Mouse (Mus musculus): ENCODE data around the gene G6pc. TPM values are rescaled to one million over a fixed set of nuclear protein-coding genes. Genes with fewer than 3 reads are reported as not detected.
"Not testable (repeated sequence)": the region's sequence is repeated elsewhere in the genome, so short reads cannot be mapped to it uniquely, and the experiment has no call there.

Gene G6pc
- polyA plus RNA-seq (2015; fragmentation: Nextera tagmentation; extraction: Ambion mirVana): not detected in 2 replicates

DNA sequence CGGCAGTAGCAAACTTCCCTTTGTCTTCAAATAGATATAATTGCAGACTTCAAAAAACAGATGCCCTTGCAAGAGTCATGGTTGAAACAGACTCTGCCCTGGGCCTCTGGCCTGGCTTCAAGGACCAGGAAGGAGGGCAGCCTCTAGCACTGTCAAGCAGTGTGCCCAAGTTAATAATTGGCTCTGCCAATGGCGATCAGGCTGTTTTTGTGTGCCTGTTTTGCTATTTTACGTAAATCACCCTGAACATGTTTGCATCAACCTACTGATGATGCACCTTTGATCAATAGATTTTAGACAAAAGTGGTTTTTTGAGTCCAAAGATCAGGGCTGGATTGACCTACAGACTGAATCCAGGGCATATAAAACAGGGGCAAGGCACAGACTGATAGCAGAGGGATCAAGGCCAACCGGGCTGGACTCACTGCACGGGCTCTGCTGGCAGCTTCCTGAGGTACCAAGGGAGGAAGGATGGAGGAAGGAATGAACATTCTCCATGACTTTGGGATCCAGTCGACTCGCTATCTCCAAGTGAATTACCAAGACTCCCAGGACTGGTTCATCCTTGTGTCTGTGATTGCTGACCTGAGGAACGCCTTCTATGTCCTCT lies at the start of gene G6pc:
Gene G6pc, plus strand, starts transcription at position 236 of the 610 bp plus-strand sequence.
- H3K4me1 ChIP-seq: no peaks in the 10 kb centered on the region
- H3K9me3 ChIP-seq: no peaks in the 10 kb centered on the region
- H3K4me3 ChIP-seq: no peak within 1 kb of the TSS
- no peak within 1 kb of the TSS for H3K27ac ChIP-seq
- no peaks in the 10 kb centered on the region for H3K36me3 ChIP-seq
- WGBS: 90% methylated on average over 8 of the region's 8 CpGs
- H3K27me3 ChIP-seq: no peaks in the 10 kb centered on the region
- no peak for ATAC-seq (ENCODE audit: low FRiP score, low read depth)
- H3K4me2 ChIP-seq (replicated peaks): no peak within 1 kb of the TSS
- H3K9ac ChIP-seq: no peak within 1 kb of the TSS

DNA sequence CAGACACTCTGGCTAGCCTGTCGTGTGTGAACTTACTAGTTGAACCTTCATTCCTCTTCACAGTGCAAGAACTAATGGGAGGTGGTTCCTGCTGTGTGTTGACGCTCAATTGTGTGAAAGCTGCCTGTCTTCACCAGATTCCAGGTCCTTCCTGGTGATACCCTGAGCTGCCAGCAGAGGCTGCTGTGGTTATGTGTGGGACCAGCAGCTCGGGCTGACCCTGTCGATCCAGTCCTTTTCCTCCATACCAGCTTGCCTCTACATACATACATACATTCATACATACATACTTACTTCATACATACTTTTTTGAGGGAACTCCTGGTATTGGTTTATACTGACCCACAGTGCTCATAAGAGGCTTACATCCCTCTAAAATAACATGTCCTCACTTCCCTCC lies 43.8 kb upstream of the G6pc start:
- Histone ChIP-seq H3K27me3 (no peaks in the 10 kb centered on the region), H3K27ac (no peak overlapping the region), H3K36me3 (peaks cover 77% of the 10 kb centered on the region), H3K4me3 (no peak overlapping the region), H3K9ac (no peak overlapping the region), H3K4me1 (no peaks in the 10 kb centered on the region), H3K4me2 (replicated peaks) (no peak overlapping the region), H3K9me3 (no peaks in the 10 kb centered on the region)
- peak; percentile 55; the same call in 1 of the 2 replicates for ATAC-seq (ENCODE audit: low FRiP score, low read depth)
- WGBS: 16% methylated on average over 4 of the region's 4 CpGs

DNA sequence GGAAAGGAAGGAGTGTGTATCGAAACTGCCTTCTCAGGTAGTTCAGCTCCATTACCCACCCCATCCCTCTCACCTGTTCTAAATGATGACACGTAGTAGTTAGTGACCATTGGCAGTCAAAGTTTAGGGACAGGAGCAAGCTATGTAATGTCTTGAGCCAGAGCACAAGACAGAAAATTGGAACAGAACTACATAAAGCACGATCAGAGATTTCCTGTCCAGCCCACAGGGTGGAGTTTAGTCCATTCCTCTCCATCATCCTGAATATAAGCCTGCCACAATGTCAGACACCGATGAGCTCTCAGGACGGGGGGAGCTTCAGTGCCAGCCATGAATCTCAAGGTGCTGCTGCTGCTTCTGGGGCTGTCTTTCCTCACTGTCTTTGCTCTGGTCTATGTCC lies 42.6 kb upstream of the G6pc start, which contains the start of gene Aoc2:
Gene Aoc2, plus strand, starts transcription at position 301 of the 400 bp plus-strand sequence.
- Histone ChIP-seq H3K9ac (no peak within 1 kb of the TSS), H3K4me1 (no peaks in the 10 kb centered on the region), H3K36me3 (peaks cover 67% of the 10 kb centered on the region), H3K4me3 (no peak within 1 kb of the TSS), H3K27ac (no peak within 1 kb of the TSS), H3K4me2 (replicated peaks) (no peak within 1 kb of the TSS), H3K9me3 (no peaks in the 10 kb centered on the region), H3K27me3 (no peaks in the 10 kb centered on the region)
- 88% methylated on average over 5 of the region's 5 CpGs for WGBS
- no peak for ATAC-seq (ENCODE audit: low FRiP score, low read depth)

DNA sequence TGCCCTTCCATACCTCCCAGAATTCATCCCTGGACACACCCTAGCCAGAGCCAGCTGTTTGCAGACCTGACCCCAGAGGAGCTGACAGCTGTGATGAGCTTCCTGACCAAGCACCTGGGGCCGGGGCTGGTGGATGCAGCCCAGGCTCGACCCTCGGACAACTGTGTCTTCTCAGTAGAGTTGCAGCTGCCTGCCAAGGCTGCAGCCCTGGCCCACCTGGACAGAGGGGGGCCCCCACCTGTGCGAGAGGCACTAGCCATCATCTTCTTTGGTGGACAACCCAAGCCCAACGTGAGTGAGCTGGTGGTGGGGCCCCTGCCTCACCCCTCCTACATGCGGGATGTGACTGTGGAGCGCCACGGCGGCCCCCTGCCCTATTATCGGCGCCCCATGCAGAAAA lies 42.2 kb upstream of the G6pc start:
- not testable (repeated sequence) for ATAC-seq (ENCODE audit: low FRiP score, low read depth); H3K9ac ChIP-seq; H3K4me3 ChIP-seq; H3K9me3 ChIP-seq; H3K27me3 ChIP-seq; H3K4me1 ChIP-seq; H3K4me2 ChIP-seq (replicated peaks); H3K27ac ChIP-seq
- H3K36me3 ChIP-seq: peaks cover 62% of the 10 kb centered on the region
- WGBS: 93% methylated on average over 11 of the region's 11 CpGs

DNA sequence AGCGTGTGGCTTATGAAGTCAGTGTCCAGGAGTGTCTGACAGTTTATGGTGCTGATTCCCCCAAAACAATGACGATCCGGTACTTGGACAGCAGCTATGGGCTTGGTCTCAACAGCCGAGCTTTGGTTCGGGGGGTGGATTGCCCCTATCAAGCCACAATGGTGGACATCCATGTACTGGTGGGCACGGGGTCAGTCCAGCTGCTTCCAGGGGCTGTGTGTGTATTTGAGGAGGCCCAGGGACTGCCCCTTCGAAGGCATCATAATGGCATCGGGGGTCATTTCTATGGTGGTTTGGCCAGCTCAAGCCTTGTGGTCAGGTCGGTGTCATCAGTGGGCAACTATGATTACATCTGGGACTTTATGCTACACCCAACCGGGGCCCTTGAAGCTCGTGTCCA lies 41.2 kb upstream of the G6pc start:
- Histone ChIP-seq H3K9ac (peak overlapping the region; percentile 25; the same call in 1 of the 2 replicates), H3K27ac (no peak overlapping the region), H3K4me2 (replicated peaks) (no peak overlapping the region), H3K9me3 (no peaks in the 10 kb centered on the region), H3K27me3 (no peaks in the 10 kb centered on the region), H3K36me3 (peaks cover 53% of the 10 kb centered on the region), H3K4me3 (no peak overlapping the region), H3K4me1 (no peaks in the 10 kb centered on the region)
- ATAC-seq (ENCODE audit: low FRiP score, low read depth): no peak
- WGBS: 85% methylated on average over 11 of the region's 11 CpGs

DNA sequence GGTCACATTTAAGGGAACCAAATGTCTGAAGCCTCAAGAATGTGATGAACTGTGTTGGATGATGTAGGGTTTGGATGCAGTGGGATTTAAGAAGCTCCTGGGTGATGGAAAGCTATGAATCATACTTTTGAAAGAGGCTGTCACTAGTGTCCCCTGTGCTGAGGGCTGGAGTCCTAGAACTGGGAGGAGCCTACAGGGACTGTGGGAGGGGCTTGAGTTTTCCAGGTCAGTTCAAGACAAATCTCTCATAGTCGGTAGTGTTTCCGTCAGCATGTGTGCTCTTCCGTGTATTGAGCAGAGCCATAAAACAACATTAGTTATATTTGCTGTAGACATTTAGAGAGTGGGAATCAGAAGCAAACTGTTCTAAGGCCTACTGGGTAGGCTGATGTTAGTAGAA lies 40.0 kb upstream of the G6pc start:
- Histone ChIP-seq H3K9me3 (no peaks in the 10 kb centered on the region), H3K36me3 (peaks cover 41% of the 10 kb centered on the region), H3K9ac (no peak overlapping the region), H3K4me3 (no peak overlapping the region), H3K27ac (no peak overlapping the region), H3K27me3 (no peaks in the 10 kb centered on the region), H3K4me1 (no peaks in the 10 kb centered on the region), H3K4me2 (replicated peaks) (no peak overlapping the region)
- WGBS: 53% methylated on average over 3 of the region's 3 CpGs
- no peak for ATAC-seq (ENCODE audit: low FRiP score, low read depth)

DNA sequence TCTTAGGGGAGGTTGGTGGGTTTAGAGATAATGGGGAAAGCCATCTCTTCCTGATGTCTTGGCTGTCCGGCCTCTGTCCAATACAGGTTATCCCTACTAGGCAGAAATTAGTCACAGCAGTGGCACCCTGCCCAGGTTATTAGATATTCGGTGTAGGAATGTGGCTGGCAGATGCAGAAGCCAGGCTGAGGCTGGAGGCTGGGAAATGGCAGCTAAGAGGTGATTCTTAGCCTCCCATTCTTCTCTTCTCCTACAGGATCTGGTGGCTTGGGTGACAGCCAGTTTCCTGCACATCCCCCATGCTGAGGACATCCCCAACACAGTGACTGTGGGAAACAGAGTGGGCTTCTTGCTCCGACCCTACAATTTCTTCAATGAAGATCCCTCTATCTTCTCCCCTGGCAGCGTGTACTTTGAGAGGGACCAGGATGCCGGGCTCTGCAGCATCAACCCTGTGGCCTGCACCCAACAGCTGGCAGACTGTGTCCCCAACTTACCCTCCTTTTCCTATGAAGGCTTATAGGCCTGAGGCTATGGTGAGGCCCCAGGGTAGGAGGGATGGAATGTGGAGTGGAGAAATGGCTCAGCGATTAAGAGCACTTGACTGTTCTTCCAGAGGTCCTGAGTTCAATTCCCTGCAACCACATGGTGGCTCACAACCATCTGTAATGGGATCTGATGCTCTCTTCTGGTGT lies 38.3 kb upstream of the G6pc start:
- ATAC-seq (ENCODE audit: low FRiP score, low read depth): no peak
- Histone ChIP-seq H3K27me3 (no peaks in the 10 kb centered on the region), H3K9ac (no peak overlapping the region), H3K9me3 (no peaks in the 10 kb centered on the region), H3K4me3 (no peak overlapping the region), H3K27ac (no peak overlapping the region), H3K4me1 (no peaks in the 10 kb centered on the region), H3K36me3 (peaks cover 23% of the 10 kb centered on the region), H3K4me2 (replicated peaks) (no peak overlapping the region)
- WGBS: 84% methylated on average over 6 of the region's 6 CpGs

DNA sequence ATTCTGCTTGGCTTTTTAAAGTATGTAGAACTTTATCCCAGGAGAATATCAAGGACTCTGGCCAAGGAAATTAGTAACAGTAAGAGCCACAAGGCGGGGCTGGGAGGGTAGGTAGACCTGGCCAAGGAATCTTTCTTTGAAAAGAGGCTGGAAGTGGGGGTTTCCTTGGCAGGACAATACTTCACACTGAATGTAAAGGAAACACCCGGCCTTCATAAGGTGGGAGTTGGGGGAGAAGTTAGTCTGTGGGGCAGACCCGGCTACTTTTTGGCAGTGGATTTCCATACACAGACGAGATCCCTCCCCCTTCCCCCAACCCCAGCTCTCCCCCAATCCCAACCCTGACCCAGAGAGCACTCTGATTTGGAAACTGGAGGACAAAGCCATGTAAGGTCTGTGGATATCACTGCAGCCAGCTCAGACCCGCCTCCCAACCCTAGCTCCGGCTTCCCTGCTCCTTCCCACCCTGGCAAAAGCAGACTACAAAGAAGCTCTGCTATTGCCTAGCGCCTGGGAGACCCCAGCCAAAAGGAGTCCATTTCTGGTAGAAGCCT lies 36.9 kb upstream of the G6pc start, which contains the start of gene Aoc3:
Gene Aoc3, plus strand, starts transcription at position 235 of the 554 bp plus-strand sequence.
- H3K4me3 ChIP-seq: no peak within 1 kb of the TSS
- H3K9ac ChIP-seq: no peak within 1 kb of the TSS
- no peaks in the 10 kb centered on the region for H3K27me3 ChIP-seq
- WGBS: 62% methylated on average over 7 of the region's 7 CpGs
- H3K27ac ChIP-seq: no peak within 1 kb of the TSS
- no peak within 1 kb of the TSS for H3K4me2 ChIP-seq (replicated peaks)
- H3K4me1 ChIP-seq: no peaks in the 10 kb centered on the region; the same call in 1 of the 2 replicates
- ATAC-seq (ENCODE audit: low FRiP score, low read depth): 0 out of 2 replicates have a peak, but pooled peaks have one; percentile 24
- H3K36me3 ChIP-seq: peaks cover 10% of the 10 kb centered on the region
- no peaks in the 10 kb centered on the region for H3K9me3 ChIP-seq

DNA sequence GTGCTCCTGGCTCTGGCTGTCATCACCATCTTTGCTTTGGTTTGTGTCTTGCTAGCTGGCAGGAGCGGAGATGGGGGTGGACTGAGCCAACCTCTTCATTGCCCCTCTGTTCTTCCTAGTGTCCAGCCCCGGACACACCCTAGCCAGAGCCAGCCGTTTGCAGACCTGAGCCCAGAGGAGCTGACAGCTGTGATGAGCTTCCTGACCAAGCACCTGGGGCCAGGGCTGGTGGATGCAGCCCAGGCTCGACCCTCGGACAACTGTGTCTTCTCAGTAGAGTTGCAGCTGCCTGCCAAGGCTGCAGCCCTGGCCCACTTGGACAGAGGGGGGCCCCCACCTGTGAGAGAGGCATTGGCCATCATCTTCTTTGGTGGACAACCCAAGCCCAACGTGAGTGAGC lies 36.4 kb upstream of the G6pc start:
- not testable (repeated sequence) for H3K27ac ChIP-seq; H3K27me3 ChIP-seq; H3K4me3 ChIP-seq; ATAC-seq (ENCODE audit: low FRiP score, low read depth); H3K4me2 ChIP-seq (replicated peaks); H3K9me3 ChIP-seq; H3K9ac ChIP-seq; H3K4me1 ChIP-seq; H3K36me3 ChIP-seq
- 79% methylated on average over 6 of the region's 6 CpGs for WGBS

DNA sequence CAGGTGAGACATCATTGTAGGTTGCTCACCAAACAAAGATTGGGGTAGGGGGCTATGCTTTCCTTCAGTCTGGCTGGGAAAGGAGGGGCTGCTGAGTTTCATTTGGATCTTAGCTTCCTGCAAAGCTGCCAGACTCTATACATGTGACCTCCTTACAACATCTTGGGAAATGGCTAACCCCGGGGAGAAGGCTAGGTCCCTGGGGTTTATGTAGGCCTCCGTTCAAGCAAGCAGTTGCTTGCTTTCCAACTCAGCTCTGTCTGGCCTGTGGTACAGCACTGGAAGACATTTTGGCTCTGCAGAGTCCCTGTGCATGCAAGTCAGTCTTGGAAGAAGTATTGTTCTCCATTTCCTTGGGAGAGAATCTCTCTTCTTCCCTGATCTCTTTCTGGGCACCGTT lies 34.8 kb upstream of the G6pc start:
- Histone ChIP-seq H3K4me1 (peaks cover 5% of the 10 kb centered on the region), H3K4me2 (replicated peaks) (no peak overlapping the region), H3K36me3 (0 out of 2 replicates have a peak, but pooled peaks cover 2% of the 10 kb centered on the region), H3K9ac (no peak overlapping the region), H3K4me3 (no peak overlapping the region), H3K27me3 (no peaks in the 10 kb centered on the region), H3K27ac (no peak overlapping the region), H3K9me3 (no peaks in the 10 kb centered on the region)
- 80% methylated on average over 3 of the region's 3 CpGs for WGBS
- ATAC-seq (ENCODE audit: low FRiP score, low read depth): no peak

DNA sequence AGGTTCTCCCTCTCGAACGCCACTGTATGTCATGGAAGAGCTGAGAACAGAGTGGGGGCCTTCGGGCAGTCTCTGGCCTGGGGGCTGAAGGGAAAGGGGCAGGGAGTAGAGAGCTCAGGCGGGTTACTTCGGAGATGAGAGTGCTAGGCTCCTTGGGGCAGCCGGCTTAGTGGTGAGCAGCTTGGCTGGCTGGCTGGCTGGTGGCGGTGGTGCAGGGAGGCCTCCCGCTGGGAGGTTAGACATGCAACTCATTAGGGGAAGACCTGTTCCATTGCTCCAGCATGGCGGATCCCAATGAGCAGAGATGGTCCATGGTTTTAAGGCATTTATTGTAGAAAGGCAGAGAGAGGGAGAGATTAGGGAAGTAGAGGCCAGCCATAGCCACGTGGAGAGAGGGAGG lies 33.3 kb upstream of the G6pc start:
- no peak overlapping the region for H3K9ac ChIP-seq
- peaks cover 15% of the 10 kb centered on the region for H3K4me1 ChIP-seq
- H3K9me3 ChIP-seq: no peaks in the 10 kb centered on the region
- no peak for ATAC-seq (ENCODE audit: low FRiP score, low read depth)
- no peak overlapping the region for H3K27ac ChIP-seq
- H3K36me3 ChIP-seq: no peaks in the 10 kb centered on the region
- no peaks in the 10 kb centered on the region for H3K27me3 ChIP-seq
- no peak overlapping the region for H3K4me3 ChIP-seq
- H3K4me2 ChIP-seq (replicated peaks): no peak overlapping the region
- WGBS: 28% methylated on average over 10 of the region's 10 CpGs

DNA sequence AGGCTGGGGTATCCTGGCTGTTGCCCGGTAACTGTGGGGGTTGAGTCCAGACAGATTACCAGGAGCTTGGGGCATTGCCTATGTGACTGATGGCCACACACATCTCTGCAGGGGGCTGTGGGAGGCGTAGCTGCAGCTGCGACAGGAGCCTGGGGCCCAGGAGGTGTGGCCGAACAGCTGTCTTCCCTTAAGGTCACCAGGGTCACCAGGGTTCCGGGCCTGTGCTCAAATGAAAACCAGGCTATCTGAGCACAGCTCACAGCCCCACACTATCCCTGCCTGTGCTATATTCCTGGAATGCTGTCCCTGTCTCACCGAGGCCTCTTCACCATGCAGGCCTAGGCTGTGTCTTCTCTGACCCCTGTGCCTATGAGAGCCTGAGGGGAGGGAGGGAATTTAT lies 32.8 kb upstream of the G6pc start:
- H3K36me3 ChIP-seq: no peaks in the 10 kb centered on the region
- no peaks in the 10 kb centered on the region for H3K27me3 ChIP-seq
- WGBS: 10% methylated on average over 6 of the region's 6 CpGs
- no peak overlapping the region for H3K4me3 ChIP-seq
- no peak overlapping the region for H3K27ac ChIP-seq
- no peak for ATAC-seq (ENCODE audit: low FRiP score, low read depth)
- no peak overlapping the region for H3K9ac ChIP-seq
- no peaks in the 10 kb centered on the region for H3K9me3 ChIP-seq
- H3K4me2 ChIP-seq (replicated peaks): no peak overlapping the region
- peaks cover 15% of the 10 kb centered on the region for H3K4me1 ChIP-seq
